Comparison of ENCODE assay signal across 1 mouse cellular context in genomic region chr17:25222504-25222940, GRCm38 (mm10).
A peak's percentile ranks its signal among the peaks of the same experiment; 100 is the strongest.
TF ChIP-seq lines count a peak whose summit lies in the region.

No protein-coding gene starts in this region.

TF ChIP-seq in CH12.LX, 34 proteins besides CTCF, POLR2A, EP300 and RAD21:
- TF ChIP-seq RCOR1 (conservative IDR thresholded peaks at IDR 0.05; ENCODE audit: low read depth, low read length) (0 out of 2 replicates have a peak, but pooled peaks have one; percentile 34), NRF1 (IDR thresholded peaks at IDR 0.05; ENCODE audit: low read depth, low read length) (peak; percentile 57), MAX (IDR thresholded peaks at IDR 0.05; ENCODE audit: low read length) (peak; percentile 51; the same call in 1 of the 2 replicates), MEF2A (IDR thresholded peaks at IDR 0.05; ENCODE audit: borderline replicate concordance, low read depth, low read length) (0 out of 2 replicates have a peak, but pooled peaks have one; percentile 59), MAZ (IDR thresholded peaks at IDR 0.05; ENCODE audit: low read depth, low read length) (peak; percentile 81; the same call in 1 of the 2 replicates), ETS1 (conservative IDR thresholded peaks at IDR 0.05; ENCODE audit: low read depth, low read length) (peak; percentile 67), HCFC1 (IDR thresholded peaks at IDR 0.05; ENCODE audit: low read depth, low read length) (peak; percentile 51; the same call in 1 of the 2 replicates), TCF12 (IDR thresholded peaks at IDR 0.05; ENCODE audit: low read depth, low read length) (peak; percentile 68; the same call in 1 of the 2 replicates), KAT2A (IDR thresholded peaks at IDR 0.05; ENCODE audit: insufficient replicate concordance, low read length) (0 out of 2 replicates have a peak, but pooled peaks have one; percentile 27), BHLHE40 (IDR thresholded peaks at IDR 0.05; ENCODE audit: low read depth, low read length) (peak; percentile 56), IRF4 (IDR thresholded peaks at IDR 0.05; ENCODE audit: low read depth, low read length) (0 out of 2 replicates have a peak, but pooled peaks have one; percentile 42), MYC (IDR thresholded peaks at IDR 0.05; ENCODE audit: low read depth, low read length) (0 out of 2 replicates have a peak, but pooled peaks have one; percentile 29), JUN (IDR thresholded peaks at IDR 0.05; ENCODE audit: insufficient read depth, low read depth, low read length) (0 out of 2 replicates have a peak, but pooled peaks have one; percentile 12), MAFK (IDR thresholded peaks at IDR 0.05; ENCODE audit: insufficient replicate concordance, low read length) (peak; percentile 33; the same call in 1 of the 2 replicates)
